Mouse (Mus musculus) central nervous system, embryonic 11.5 days (tissue): ENCODE data around the gene Itga9. TPM values are rescaled to one million over a fixed set of nuclear protein-coding genes. Genes with fewer than 3 reads are reported as not detected.

Experiments used
- polyA plus RNA-seq: library from polyadenylated mRNA; depleted of rRNA; stranded (reverse); fragments of >200 nt; gene quantifications from 2 replicates; pipeline ENCODE4 v1.2.3, GENCODE M21; 2012; rRNA removed

Itga9 gene
- 13.4 and 16.4 TPM in 2 replicates for polyA plus RNA-seq

GRCm38 (mm10) chr9:118606148-118606816 lies at the start of gene Itga9:
Gene Itga9, plus strand, starts transcription at chr9:118606690.

GRCm38 (mm10) chr9:118926111-118926650 lies 319.7 kb downstream of the Itga9 start, which contains the start of gene Ctdspl:
Gene Ctdspl, plus strand, starts transcription at chr9:118926453.

Other genes starting within 250 kb of the Itga9 start
- gene Eomes, start 128.5 kb upstream of the Itga9 start, polyA plus RNA-seq: 6.3 and 13.7 TPM in 2 replicates
- gene Golga4, start 100.4 kb upstream of the Itga9 start, polyA plus RNA-seq: 61.7 and 116 TPM in 2 replicates